Mouse (Mus musculus) heart, postnatal 14 days (tissue): ENCODE data around the gene Spib. TPM values are rescaled to one million over a fixed set of nuclear protein-coding genes. Genes with fewer than 3 reads are reported as not detected.

Experiments used
- DNase-seq, 2 experiments: peaks; one replicate each; pipeline ENCODE4 v3.0.0; 2021 to 2022
- intact Hi-C: fragments of 180-260 bp; cut with DNase I; formaldehyde crosslinking; loops from one replicate; pipeline ENCODE4 v1.15.1; 2025
- long read RNA-seq, 2 experiments: library from polyadenylated mRNA; stranded (forward); transcript quantifications; one replicate each; pipeline ENCODE4 v2.0.0; 2021
- total RNA-seq, 2 experiments: library from RNA; stranded (reverse); gene quantifications; 2 replicates each; pipeline ENCODE4 v1.2.3; 2021

The Spib gene
- 1 to 10 TPM in 1 of 2 experiments, under 1 TPM in 1; 0.65 to 1.1 TPM for total RNA-seq
- long read RNA-seq, experiment 1: 0 reads
- long read RNA-seq, experiment 2, partial matches to known transcripts: 0 of 1 reads
- long read RNA-seq, experiment 2, other reads (novel, unspliced or antisense): 1 of 1 reads

GRCm38 (mm10) chr7:44531946-44532732, at the start of gene Spib:
TSS of gene Spib (minus strand) at chr7:44532071.
- no peak for DNase-seq
- intact Hi-C loops: no loop called here

- intact Hi-C loops: no loop called here
- no peak for DNase-seq
Measured at GRCm38 (mm10) chr7:44581637-44582036, 49.8 kb upstream of the Spib start.

GRCm38 (mm10) chr7:44576333-44576844, 44.5 kb upstream of the Spib start:
- intact Hi-C loops: no loop called here
- DNase-seq: no peak

- intact Hi-C loops: no loop called here
- no peak for DNase-seq
Measured at GRCm38 (mm10) chr7:44572956-44573484, 41.1 kb upstream of the Spib start.

GRCm38 (mm10) chr7:44572213-44572701, 40.4 kb upstream of the Spib start, which contains the start of gene Napsa:
TSS of gene Napsa (plus strand) at chr7:44572380.
- DNase-seq: no peak
- intact Hi-C loops: no loop called here

GRCm38 (mm10) chr7:44571811-44572210, 39.9 kb upstream of the Spib start:
- no peak for DNase-seq
- intact Hi-C loops: no loop called here

GRCm38 (mm10) chr7:44570989-44571388, 39.1 kb upstream of the Spib start:
- DNase-seq: no peak
- intact Hi-C loops: no loop called here

GRCm38 (mm10) chr7:44568803-44569202, 36.9 kb upstream of the Spib start:
- no peak for DNase-seq
- intact Hi-C loops: no loop called here

- no peak for DNase-seq
- intact Hi-C loops: no loop called here
Measured at GRCm38 (mm10) chr7:44565414-44565813, 33.5 kb upstream of the Spib start.

- intact Hi-C loops: no loop called here
- no peak for DNase-seq
Measured at GRCm38 (mm10) chr7:44564486-44564885, 32.6 kb upstream of the Spib start.

- intact Hi-C loops: no loop called here
Measured at GRCm38 (mm10) chr7:44563284-44563683, 31.4 kb upstream of the Spib start.

GRCm38 (mm10) chr7:44560435-44561400, 28.8 kb upstream of the Spib start:
- DNase-seq: peak; percentile 80 to 84
- intact Hi-C loops: loop anchor here (2.0 kb wide), 3 partner anchors 30 to 56 kb away; partner anchors contain the start of gene Kcnc3

More at GRCm38 (mm10) chr7:44563284-44563683, 31.4 kb upstream of the Spib start:
- DNase-seq: no peak

- intact Hi-C loops: loop anchor here (10.0 kb wide), 2 partner anchors 183 to 293 kb away; partner anchors contain the start of gene Gm15517
- DNase-seq: no peak
Measured at GRCm38 (mm10) chr7:44557629-44558028, 25.8 kb upstream of the Spib start.

- peak; percentile 96 to 98 for DNase-seq
- intact Hi-C loops: loop anchor here (10.0 kb wide), 2 partner anchors 179 to 289 kb away; partner anchors contain the start of gene Gm15517
Measured at GRCm38 (mm10) chr7:44553826-44554225, 22.0 kb upstream of the Spib start, which contains the start of gene Nr1h2. TSS of gene Nr1h2 (minus strand) at chr7:44553951.

- intact Hi-C loops: loop anchor here (10.0 kb wide), 2 partner anchors 178 to 288 kb away; partner anchors contain the start of gene Gm15517
- peak; percentile 68 to 84 for DNase-seq
Measured at GRCm38 (mm10) chr7:44553196-44553764, 21.4 kb upstream of the Spib start.

- intact Hi-C loops: loop anchor here (10.0 kb wide), 2 partner anchors 178 to 288 kb away; partner anchors contain the start of gene Gm15517
- no peak for DNase-seq
Measured at GRCm38 (mm10) chr7:44552141-44552908, 20.5 kb upstream of the Spib start.

GRCm38 (mm10) chr7:44551731-44552130, 19.9 kb upstream of the Spib start:
- DNase-seq: no peak
- intact Hi-C loops: loop anchor here (10.0 kb wide), 2 partner anchors 177 to 287 kb away; partner anchors contain the start of gene Gm15517

GRCm38 (mm10) chr7:44551301-44551700, 19.4 kb upstream of the Spib start:
- DNase-seq: no peak
- intact Hi-C loops: loop anchor here (10.0 kb wide), 2 partner anchors 176 to 286 kb away; partner anchors contain the start of gene Gm15517

- no peak for DNase-seq
- intact Hi-C loops: loop anchor here (10.0 kb wide), 2 partner anchors 176 to 286 kb away; partner anchors contain the start of gene Gm15517
Measured at GRCm38 (mm10) chr7:44550409-44550678, 18.5 kb upstream of the Spib start.
